Mouse (Mus musculus) MEL (cell line): ENCODE measurements at regions not wholly inside any gene's neighbourhood (a gene's known extent, or its start where the extent isn't known, plus 50 kb on each side); places are given as distances from the start of the nearest gene placed in this dataset.

Experiments
- DNase-seq: peaks from one replicate; pipeline ENCODE4 v3.0.0; 2011; ENCODE audit warnings: low read depth, low spot score
- H3K27ac ChIP-seq: 2 replicates; pipeline ENCODE4 v1.5.1; 2012; ENCODE audit warnings: low read depth, mild to moderate bottlenecking, control low read depth, low read length, moderate library complexity; ENCODE audit not compliant: control insufficient read depth
- H3K27me3 ChIP-seq, 2 experiments: fragments of 150-350 bp in 1 of 2; sonication (generic) in 1 of 2; 2 replicates each; pipeline ENCODE4 v1.6.1; 2012; ENCODE audit warnings: low read length in 2 of 2, mild to moderate bottlenecking in 2 of 2, improper control_type of control experiment in 1 of 2, moderate library complexity in 1 of 2; ENCODE audit not compliant: insufficient read depth in 2 of 2, control insufficient read depth in 1 of 2
- H3K36me3 ChIP-seq, 2 experiments: 2 replicates each; pipeline ENCODE4 v1.6.1; 2012 to 2014; ENCODE audit warnings: low read length in 2 of 2, improper control_type of control experiment in 1 of 2, inconsistent platforms in 1 of 2, mild to moderate bottlenecking in 1 of 2; ENCODE audit not compliant: insufficient read depth in 2 of 2, control insufficient read depth in 1 of 2
- H3K4me1 ChIP-seq, 2 experiments: fragments of 150-350 bp in 1 of 2; sonication (generic) in 1 of 2; 2 replicates each; pipeline ENCODE4 v1.6.1; 2012; ENCODE audit warnings: low read length in 2 of 2, improper control_type of control experiment in 1 of 2, mild to moderate bottlenecking in 1 of 2; ENCODE audit not compliant: insufficient read depth in 2 of 2, control insufficient read depth in 1 of 2
- H3K4me3 ChIP-seq, 2 experiments: fragments of 150-350 bp in 1 of 2; sonication (generic) in 1 of 2; 2 replicates each; pipeline ENCODE4 v1.5.1; 2012; ENCODE audit warnings: low read depth in 2 of 2, low read length in 2 of 2, mild to moderate bottlenecking in 2 of 2, moderate library complexity in 2 of 2, control low read depth in 1 of 2, improper control_type of control experiment in 1 of 2; ENCODE audit not compliant: control insufficient read depth in 1 of 2, insufficient read depth in 1 of 2
- H3K79me2 ChIP-seq: 2 replicates; pipeline ENCODE4 v1.6.1; 2012; ENCODE audit warnings: mild to moderate bottlenecking, low read length, moderate library complexity; ENCODE audit not compliant: control insufficient read depth, poor library complexity, insufficient read depth
- H3K9ac ChIP-seq: 2 replicates; pipeline ENCODE4 v1.6.1; 2012; ENCODE audit warnings: low read depth, mild to moderate bottlenecking, control low read depth, low read length, moderate library complexity; ENCODE audit not compliant: control insufficient read depth, poor library complexity, severe bottlenecking
- H3K9me3 ChIP-seq: fragments of 150-350 bp; sonication (generic); replicated peaks from 2 replicates; pipeline ENCODE4 v1.6.1; 2012; ENCODE audit warnings: mild to moderate bottlenecking, low read length, improper control_type of control experiment, moderate library complexity; ENCODE audit not compliant: insufficient read depth
- CHD1 ChIP-seq: IDR thresholded peaks from 2 replicates; pipeline ENCODE4 v1.6.1; 2012; ENCODE audit warnings: low read depth, mild to moderate bottlenecking, inconsistent platforms, low read length, improper control_type of control experiment
- CTCF ChIP-seq, 3 experiments: IDR thresholded peaks in 2 of 3; conservative IDR thresholded peaks in 1 of 3; 2 replicates each; pipeline ENCODE4 v1.5.1; 2011 to 2012; ENCODE audit warnings: low read length in 3 of 3, low read depth in 2 of 3, mild to moderate bottlenecking in 2 of 3, improper control_type of control experiment in 1 of 3, inconsistent platforms in 1 of 3, mixed read lengths in 1 of 3, moderate library complexity in 1 of 3; ENCODE audit not compliant: control insufficient read depth in 1 of 3, insufficient read depth in 1 of 3, poor library complexity in 1 of 3, severe bottlenecking in 1 of 3
- E2F4 ChIP-seq: IDR thresholded peaks from 2 replicates; pipeline ENCODE4 v1.6.1; 2011; ENCODE audit warnings: low read depth, low read length, improper control_type of control experiment, borderline replicate concordance
- GABPA ChIP-seq: IDR thresholded peaks from 2 replicates; pipeline ENCODE4 v1.6.1; 2012; ENCODE audit warnings: low read depth, mild to moderate bottlenecking, inconsistent platforms, low read length, improper control_type of control experiment, moderate library complexity
- HCFC1 ChIP-seq: IDR thresholded peaks from 2 replicates; pipeline ENCODE4 v1.6.1; 2012; ENCODE audit warnings: low read depth, mild to moderate bottlenecking, inconsistent platforms, low read length, improper control_type of control experiment, moderate library complexity
- JUND ChIP-seq: IDR thresholded peaks from 2 replicates; pipeline ENCODE4 v1.6.1; 2011; ENCODE audit warnings: low read depth, mild to moderate bottlenecking, improper control_type of control experiment, low read length
- KAT2A ChIP-seq: conservative IDR thresholded peaks from 2 replicates; pipeline ENCODE4 v1.6.1; 2012; ENCODE audit warnings: low read depth, low read length, improper control_type of control experiment, inconsistent platforms
- MAX ChIP-seq: IDR thresholded peaks from 2 replicates; pipeline ENCODE4 v1.6.1; 2011; ENCODE audit warnings: low read length, improper control_type of control experiment
- MXI1 ChIP-seq: IDR thresholded peaks from 2 replicates; pipeline ENCODE4 v1.6.1; 2011; ENCODE audit warnings: mild to moderate bottlenecking, low read depth, low read length, improper control_type of control experiment
- MYB ChIP-seq: IDR thresholded peaks from 2 replicates; pipeline ENCODE4 v1.6.1; 2011; ENCODE audit warnings: mild to moderate bottlenecking, low read depth, low read length, improper control_type of control experiment
- MYC ChIP-seq: IDR thresholded peaks from 2 replicates; pipeline ENCODE4 v1.6.1; 2011; ENCODE audit warnings: low read depth, mild to moderate bottlenecking, low read length, improper control_type of control experiment, moderate library complexity
- NRF1 ChIP-seq: IDR thresholded peaks from 2 replicates; pipeline ENCODE4 v1.6.1; 2014; ENCODE audit warnings: low read depth, mild to moderate bottlenecking, inconsistent platforms, low read length, improper control_type of control experiment, moderate library complexity; ENCODE audit not compliant: poor library complexity, insufficient read depth, severe bottlenecking
- POLR2AphosphoS2 ChIP-seq: IDR thresholded peaks from 2 replicates; pipeline ENCODE4 v1.6.1; 2011; ENCODE audit warnings: low read length, improper control_type of control experiment
- SMC3 ChIP-seq: IDR thresholded peaks from 2 replicates; pipeline ENCODE4 v1.6.1; 2011; ENCODE audit warnings: low read depth, low read length, improper control_type of control experiment
- TAL1 ChIP-seq: IDR thresholded peaks from 2 replicates; pipeline ENCODE4 v1.6.1; 2012; ENCODE audit warnings: mild to moderate bottlenecking, inconsistent platforms, low read length, moderate library complexity, mixed read lengths
- TBP ChIP-seq: IDR thresholded peaks from 2 replicates; pipeline ENCODE4 v1.8.0; 2011; ENCODE audit warnings: low read depth, low read length, improper control_type of control experiment
- TCF12 ChIP-seq: IDR thresholded peaks from 2 replicates; pipeline ENCODE4 v1.6.1; 2014; ENCODE audit warnings: low read depth, mild to moderate bottlenecking, inconsistent platforms, low read length, improper control_type of control experiment, moderate library complexity
- UBTF ChIP-seq: IDR thresholded peaks from 2 replicates; pipeline ENCODE4 v1.6.1; 2012; ENCODE audit warnings: low read depth, mild to moderate bottlenecking, inconsistent platforms, low read length, improper control_type of control experiment, moderate library complexity, borderline replicate concordance; ENCODE audit not compliant: insufficient read depth
- USF1 ChIP-seq: IDR thresholded peaks from 2 replicates; pipeline ENCODE4 v1.6.1; 2014; ENCODE audit warnings: low read depth, mild to moderate bottlenecking, inconsistent platforms, low read length, improper control_type of control experiment, moderate library complexity
- USF2 ChIP-seq, 2 experiments: IDR thresholded peaks; 2 replicates each; pipeline ENCODE4 v1.6.1; 2011 to 2012; ENCODE audit warnings: improper control_type of control experiment in 2 of 2, low read length in 2 of 2, borderline replicate concordance in 1 of 2, inconsistent platforms in 1 of 2, low read depth in 1 of 2, mild to moderate bottlenecking in 1 of 2; ENCODE audit not compliant: insufficient read depth in 1 of 2
- ZKSCAN1 ChIP-seq: IDR thresholded peaks from 2 replicates; pipeline ENCODE4 v1.6.1; 2012; ENCODE audit warnings: low read depth, mild to moderate bottlenecking, inconsistent platforms, low read length, improper control_type of control experiment, moderate library complexity
- ZMIZ1 ChIP-seq: IDR thresholded peaks from 2 replicates; pipeline ENCODE4 v1.6.1; 2012; ENCODE audit warnings: low read depth, mild to moderate bottlenecking, inconsistent platforms, low read length, improper control_type of control experiment, moderate library complexity
- ZNF384 ChIP-seq: IDR thresholded peaks from 2 replicates; pipeline ENCODE4 v1.6.1; 2012; ENCODE audit warnings: low read depth, mild to moderate bottlenecking, inconsistent platforms, low read length, improper control_type of control experiment

GRCm38 (mm10) chr15:21995121-21995826, 553.5 kb upstream of the Cdh18 start:
- H3K9me3 ChIP-seq = no peaks in the 10 kb centered on the region
- TF ChIP-seq JUND = no peak
- no peak for TF ChIP-seq E2F4
- no peak for TF ChIP-seq USF1
- TF ChIP-seq MYB = no peak
- TF ChIP-seq NRF1 = no peak
- TF ChIP-seq TAL1 = no peak
- TF ChIP-seq USF2 (IDR thresholded peaks at IDR 0.05; ENCODE audit: borderline replicate concordance in 1 of 2, insufficient read depth in 1 of 2, low read depth in 1 of 2, low read length in 2 of 2) = no peak
- TF ChIP-seq TCF12 = no peak
- TF ChIP-seq HCFC1 = no peak
- TF ChIP-seq ZMIZ1 = no peak
- no peak for TF ChIP-seq TBP
- H3K36me3 ChIP-seq = no peaks in the 10 kb centered on the region
- no peak overlapping the region for H3K9ac ChIP-seq
- no peak overlapping the region for H3K4me3 ChIP-seq
- no peaks in the 10 kb centered on the region for H3K4me1 ChIP-seq
- no peaks in the 10 kb centered on the region for H3K79me2 ChIP-seq
- H3K27ac ChIP-seq = no peak overlapping the region
- H3K27me3 ChIP-seq = no peaks in the 10 kb centered on the region
- no peak for DNase-seq

GRCm38 (mm10) chr15:22019977-22020376, 528.8 kb upstream of the Cdh18 start:
- H3K4me3 ChIP-seq = no peak overlapping the region

GRCm38 (mm10) chr15:22030215-22030614, 518.6 kb upstream of the Cdh18 start:
- no peak for TF ChIP-seq ZMIZ1
- no peak for TF ChIP-seq MAX
- TF ChIP-seq MYC = no peak
- TF ChIP-seq CHD1 = no peak
- no peak for TF ChIP-seq CTCF (IDR thresholded peaks at IDR 0.05 in 2 of 3, conservative IDR thresholded peaks at IDR 0.05 in 1 of 3; ENCODE audit: control insufficient read depth in 1 of 3, insufficient read depth in 1 of 3, low read depth in 2 of 3, low read length in 3 of 3, poor library complexity in 1 of 3, severe bottlenecking in 1 of 3)
- no peak for TF ChIP-seq POLR2AphosphoS2
- TF ChIP-seq ZNF384 = no peak
- TF ChIP-seq MXI1 = no peak
- no peak for TF ChIP-seq GABPA
- no peak for TF ChIP-seq UBTF
- TF ChIP-seq ZKSCAN1 = no peak
- TF ChIP-seq, all 39 proteins: peak for 0
- no peaks in the 10 kb centered on the region for H3K27me3 ChIP-seq
- no peaks in the 10 kb centered on the region for H3K36me3 ChIP-seq
- no peak overlapping the region for H3K9ac ChIP-seq
- no peak overlapping the region for H3K27ac ChIP-seq
- no peaks in the 10 kb centered on the region for H3K4me1 ChIP-seq
- no peaks in the 10 kb centered on the region for H3K9me3 ChIP-seq
- H3K79me2 ChIP-seq = no peaks in the 10 kb centered on the region
- no peak for DNase-seq
- H3K4me3 ChIP-seq = no peak overlapping the region

More at GRCm38 (mm10) chr15:22019977-22020376, 528.8 kb upstream of the Cdh18 start:
- Histone ChIP-seq H3K36me3 (no peaks in the 10 kb centered on the region), H3K27me3 (no peaks in the 10 kb centered on the region), H3K79me2 (no peaks in the 10 kb centered on the region), H3K27ac (no peak overlapping the region), H3K9ac (no peak overlapping the region), H3K4me1 (no peaks in the 10 kb centered on the region), H3K9me3 (no peaks in the 10 kb centered on the region)
- no peak for TF ChIP-seq TCF12
- no peak for TF ChIP-seq MYB
- no peak for TF ChIP-seq USF1
- no peak for TF ChIP-seq NRF1
- TF ChIP-seq POLR2AphosphoS2 = no peak
- TF ChIP-seq HCFC1 = no peak
- TF ChIP-seq KAT2A = no peak
- no peak for TF ChIP-seq SMC3
- DNase-seq = no peak
